Mouse (Mus musculus): ENCODE data around the gene Eef2.

GRCm38 (mm10) chr10:81138821-81139528, 37.5 kb upstream of the Eef2 start:
- TF ChIP-seq CTCF (IDR thresholded peaks at IDR 0.05) (no peak), EP300 (IDR thresholded peaks at IDR 0.05) (no peak)
